Mouse (Mus musculus) heart, embryonic 11.5 days (tissue): ENCODE measurements around the gene A230050P20Rik. TPM values are rescaled to one million over a fixed set of nuclear protein-coding genes. Genes with fewer than 3 reads are reported as not detected.
A peak's percentile ranks its signal among the peaks of the same experiment; 100 is the strongest.

ENCODE experiments used
- ATAC-seq: fragments of 200-750 bp; cut with Nextera tagmentation; replicated peaks from 2 replicates; pipeline ENCODE4 v1.8.0; 2017; ENCODE audit warnings: moderate library complexity; ENCODE audit not compliant: insufficient number of reproducible peaks, low FRiP score, low TSS enrichment
- H3K27ac ChIP-seq: fragments of 300-500 bp; sonication (generic); 2 replicates; pipeline ENCODE4 v1.5.1; 2014; ENCODE audit warnings: mild to moderate bottlenecking, low read depth, low read length
- H3K27me3 ChIP-seq: fragments of 300-500 bp; sonication (generic); 2 replicates; pipeline ENCODE4 v1.6.1; 2014; ENCODE audit warnings: mild to moderate bottlenecking, low read length, mixed read lengths; ENCODE audit not compliant: control insufficient read depth, insufficient read depth
- H3K36me3 ChIP-seq: fragments of 300-500 bp; sonication (generic); 2 replicates; pipeline ENCODE4 v1.6.1; 2014; ENCODE audit warnings: mild to moderate bottlenecking, low read length, moderate library complexity, mixed read lengths; ENCODE audit not compliant: control insufficient read depth, insufficient read depth
- H3K4me1 ChIP-seq: fragments of 300-500 bp; sonication (generic); 2 replicates; pipeline ENCODE4 v1.6.1; 2014; ENCODE audit warnings: low read length; ENCODE audit not compliant: control insufficient read depth, insufficient read depth
- H3K4me2 ChIP-seq: fragments of 300-500 bp; sonication (generic); 2 replicates; pipeline ENCODE4 v1.6.1; 2014; ENCODE audit warnings: mild to moderate bottlenecking, moderate library complexity
- H3K4me3 ChIP-seq: fragments of 300-500 bp; sonication (generic); 2 replicates; pipeline ENCODE4 v1.5.1; 2014; ENCODE audit warnings: low read depth, low read length
- H3K9ac ChIP-seq: fragments of 300-500 bp; sonication (generic); 2 replicates; pipeline ENCODE4 v1.6.1; 2014; ENCODE audit warnings: mild to moderate bottlenecking, low read depth, low read length, moderate library complexity
- H3K9me3 ChIP-seq: fragments of 300-500 bp; sonication (generic); replicated peaks from 2 replicates; pipeline ENCODE4 v1.6.1; 2016; ENCODE audit warnings: low read length; ENCODE audit not compliant: control insufficient read depth
- WGBS: fragments of 180-500 bp; shearing (Covaris S2); extraction: QIAGEN DNeasy Blood & Tissue Kit; methylation state at CpG from one replicate; pipeline ENCODE4 v1.1.7; 2014; ENCODE audit not compliant: insufficient replicate concordance; 5-methylcytosine and 5-hydroxymethylcytosine counted together
- polyA plus RNA-seq: library from polyadenylated mRNA; unstranded; fragments of >200 nt; fragmentation: Nextera tagmentation; extraction: Ambion mirVana; gene quantifications from 2 replicates; pipeline ENCODE4 v1.2.1, GENCODE M21; 2014

The A230050P20Rik gene
- polyA plus RNA-seq, 1 experiment from 2014 or later: 2.1 TPM

DNA sequence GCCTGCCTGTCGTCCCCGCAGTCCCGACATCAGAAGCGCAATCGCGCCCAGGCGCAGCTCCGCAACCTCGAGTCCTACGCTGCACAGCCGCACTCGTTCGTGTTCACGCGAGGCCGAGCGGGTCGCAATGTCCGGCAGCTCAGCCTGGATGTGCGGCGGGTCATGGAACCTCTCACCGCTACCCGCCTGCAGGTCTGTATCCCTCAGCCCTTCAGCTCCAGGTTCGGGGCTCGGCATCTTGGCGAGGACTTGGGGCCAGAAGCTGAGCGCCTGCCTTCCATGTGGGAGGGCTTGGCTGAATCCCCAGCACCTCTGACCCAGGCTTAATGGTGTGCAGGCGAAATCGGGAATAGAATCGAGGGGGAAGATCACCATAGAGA, 19.9 kb downstream of the A230050P20Rik start:
- peak overlapping the region; percentile 94 for H3K4me3 ChIP-seq
- H3K27me3 ChIP-seq: no peaks in the 10 kb centered on the region
- H3K9ac ChIP-seq: peak overlapping the region; percentile 91
- peak; percentile 6; the same call in 1 of the 2 replicates for ATAC-seq
- H3K36me3 ChIP-seq: peaks cover 38% of the 10 kb centered on the region
- H3K4me1 ChIP-seq: no peaks in the 10 kb centered on the region
- H3K9me3 ChIP-seq: no peaks in the 10 kb centered on the region
- WGBS: under 1% methylated on average over 30 of the region's 30 CpGs
- H3K4me2 ChIP-seq: peak overlapping the region; percentile 91
- H3K27ac ChIP-seq: peak overlapping the region; percentile 94

DNA sequence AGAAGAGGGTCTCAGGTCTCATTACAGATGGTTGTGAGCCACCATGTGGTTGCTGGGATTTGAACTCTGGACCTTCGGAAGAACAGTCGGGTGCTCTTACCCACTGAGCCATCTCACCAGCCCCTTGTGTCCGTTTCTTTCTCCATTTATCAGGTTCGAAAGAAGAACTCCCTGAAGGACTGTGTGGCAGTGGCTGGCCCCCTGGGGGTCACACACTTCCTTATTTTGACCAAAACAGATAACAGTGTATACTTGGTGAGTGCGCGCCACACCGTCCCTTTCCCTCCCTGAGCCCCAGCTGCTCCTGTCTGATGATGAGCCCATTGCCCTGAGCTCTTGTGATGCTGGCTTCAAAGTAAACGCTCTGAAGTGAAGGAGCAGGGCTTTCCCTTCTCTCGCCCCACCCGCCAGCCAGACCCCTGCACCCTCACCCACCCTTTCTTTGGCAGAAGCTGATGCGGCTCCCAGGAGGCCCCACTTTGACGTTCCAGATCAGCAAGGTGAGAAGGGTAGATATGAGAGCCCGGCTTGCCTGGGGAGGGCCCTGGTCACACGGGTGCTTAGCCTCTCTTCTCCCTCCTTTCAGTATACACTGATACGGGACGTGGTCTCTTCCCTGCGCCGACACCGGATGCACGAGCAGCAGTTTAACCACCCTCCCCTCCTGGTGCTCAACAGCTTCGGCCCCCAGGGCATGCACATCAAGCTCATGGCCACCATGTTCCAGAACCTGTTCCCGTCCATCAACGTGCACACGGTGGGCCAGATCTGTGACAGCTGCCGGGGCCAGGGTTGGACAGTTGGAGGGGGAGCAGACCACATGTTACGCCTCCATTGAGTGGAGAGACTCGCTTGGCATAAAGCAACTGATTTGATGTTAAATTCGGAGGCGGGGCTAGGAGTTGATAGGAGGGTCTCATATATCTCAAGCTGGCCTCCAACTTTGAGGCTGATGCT, 21.0 kb downstream of the A230050P20Rik start:
- no peak overlapping the region for H3K27ac ChIP-seq
- H3K4me2 ChIP-seq: peak overlapping the region; percentile 91
- peaks cover 49% of the 10 kb centered on the region for H3K36me3 ChIP-seq
- no peaks in the 10 kb centered on the region for H3K27me3 ChIP-seq
- WGBS: 76% methylated on average over 29 of the region's 29 CpGs
- ATAC-seq: no peak
- H3K4me3 ChIP-seq: peak overlapping the region; percentile 94
- no peaks in the 10 kb centered on the region for H3K9me3 ChIP-seq
- H3K9ac ChIP-seq: no peak overlapping the region; the same call in 1 of the 2 replicates
- H3K4me1 ChIP-seq: no peaks in the 10 kb centered on the region

DNA sequence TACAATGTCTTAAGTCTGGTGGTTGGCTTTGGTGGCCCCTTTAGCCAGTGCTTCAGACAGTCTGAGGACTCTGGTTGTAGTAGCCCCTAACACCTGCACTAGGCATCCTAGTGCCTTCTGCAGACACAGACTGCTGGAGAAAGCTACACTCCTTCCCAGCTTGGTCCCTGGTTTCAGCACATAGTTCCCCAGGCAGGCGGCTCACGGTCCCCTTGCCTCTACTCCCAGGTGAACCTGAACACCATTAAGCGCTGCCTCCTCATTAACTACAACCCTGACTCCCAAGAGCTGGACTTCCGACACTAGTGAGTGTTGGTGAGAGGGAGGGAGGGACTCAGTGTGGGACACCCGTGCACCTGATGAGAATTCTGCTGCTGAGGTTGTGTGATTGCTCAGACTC, 22.0 kb downstream of the A230050P20Rik start:
- Histone ChIP-seq H3K4me1 (no peaks in the 10 kb centered on the region), H3K36me3 (peaks cover 58% of the 10 kb centered on the region), H3K9ac (no peak overlapping the region), H3K4me3 (no peak overlapping the region), H3K4me2 (no peak overlapping the region), H3K27me3 (no peaks in the 10 kb centered on the region), H3K9me3 (no peaks in the 10 kb centered on the region), H3K27ac (no peak overlapping the region)
- WGBS: 87% methylated on average over 5 of the region's 5 CpGs
- no peak for ATAC-seq

DNA sequence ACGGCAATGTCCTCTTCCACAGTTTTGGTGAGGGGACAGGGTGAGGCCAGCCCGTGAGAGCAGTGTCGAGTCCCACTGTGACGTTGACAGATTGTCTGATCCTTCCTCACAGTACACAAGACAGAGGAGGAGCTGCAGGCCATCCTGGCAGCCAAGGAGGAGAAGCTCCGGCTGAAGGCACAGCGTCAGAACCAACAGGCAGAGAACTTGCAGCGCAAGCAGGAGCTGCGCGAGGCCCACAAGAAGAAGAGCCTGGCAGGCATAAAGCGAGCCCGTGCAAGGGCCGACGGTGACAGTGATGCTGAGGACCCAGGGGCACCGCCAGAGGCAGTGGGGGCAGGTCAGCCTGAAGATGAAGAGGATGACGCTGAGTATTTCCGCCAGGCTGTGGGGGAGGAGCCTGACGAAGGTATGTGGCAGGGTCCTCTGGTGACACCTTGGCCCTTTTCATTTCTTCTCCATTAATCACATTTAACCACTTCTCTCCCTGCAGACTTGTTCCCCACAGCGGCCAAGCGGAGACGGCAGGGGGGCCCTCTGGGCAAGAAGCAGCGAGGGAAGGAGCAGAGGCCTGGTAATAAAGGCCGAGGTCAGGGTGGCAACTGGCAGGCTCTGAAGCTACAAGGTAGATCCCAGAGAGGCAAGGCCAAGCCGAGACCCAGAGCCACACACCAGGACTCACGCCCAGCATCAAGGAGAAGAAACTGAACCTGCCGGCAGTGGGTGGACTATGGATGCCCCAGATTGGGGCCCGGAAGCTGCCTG, 23.1 kb downstream of the A230050P20Rik start:
- no peaks in the 10 kb centered on the region for H3K4me1 ChIP-seq
- no peak overlapping the region for H3K9ac ChIP-seq
- no peak for ATAC-seq
- WGBS: 75% methylated on average over 26 of the region's 26 CpGs
- no peak overlapping the region for H3K4me3 ChIP-seq
- no peak overlapping the region for H3K4me2 ChIP-seq
- H3K27me3 ChIP-seq: no peaks in the 10 kb centered on the region
- peaks cover 67% of the 10 kb centered on the region for H3K36me3 ChIP-seq
- H3K27ac ChIP-seq: no peak overlapping the region
- H3K9me3 ChIP-seq: no peaks in the 10 kb centered on the region

DNA sequence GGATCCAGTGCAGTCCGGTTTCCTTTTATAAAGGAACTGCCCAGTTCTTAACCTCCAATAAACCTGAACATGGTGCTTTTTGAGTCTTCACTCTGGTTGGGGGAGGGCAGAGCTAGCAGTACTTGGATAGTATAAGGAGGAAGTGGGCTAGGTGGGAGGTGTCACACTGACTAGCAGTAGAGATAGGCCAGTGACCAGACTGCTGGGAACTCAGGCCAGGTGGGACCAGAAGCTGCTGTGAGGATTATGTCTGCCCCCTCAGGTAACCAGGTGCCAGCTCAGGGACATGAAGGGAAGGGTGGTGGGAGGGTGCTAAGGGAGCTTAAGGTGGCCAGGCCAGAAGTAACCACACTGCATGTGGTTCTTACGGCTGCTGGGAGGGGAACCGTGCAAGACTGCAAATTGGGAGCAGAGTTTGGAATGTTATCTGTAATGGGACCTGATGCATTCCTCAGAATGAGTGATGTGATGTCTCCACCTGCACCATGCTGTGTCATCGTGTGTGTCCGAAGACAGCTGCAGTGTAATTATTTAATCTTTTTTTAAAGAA, 23.7 kb downstream of the A230050P20Rik start:
- Histone ChIP-seq H3K4me1 (peaks cover 5% of the 10 kb centered on the region), H3K27ac (peak overlapping the region; percentile 41; the same call in 1 of the 2 replicates), H3K4me2 (no peak overlapping the region), H3K36me3 (peaks cover 73% of the 10 kb centered on the region), H3K27me3 (no peaks in the 10 kb centered on the region), H3K9ac (no peak overlapping the region), H3K9me3 (no peaks in the 10 kb centered on the region), H3K4me3 (no peak overlapping the region)
- no peak for ATAC-seq
- 59% methylated on average over 5 of the region's 5 CpGs for WGBS

DNA sequence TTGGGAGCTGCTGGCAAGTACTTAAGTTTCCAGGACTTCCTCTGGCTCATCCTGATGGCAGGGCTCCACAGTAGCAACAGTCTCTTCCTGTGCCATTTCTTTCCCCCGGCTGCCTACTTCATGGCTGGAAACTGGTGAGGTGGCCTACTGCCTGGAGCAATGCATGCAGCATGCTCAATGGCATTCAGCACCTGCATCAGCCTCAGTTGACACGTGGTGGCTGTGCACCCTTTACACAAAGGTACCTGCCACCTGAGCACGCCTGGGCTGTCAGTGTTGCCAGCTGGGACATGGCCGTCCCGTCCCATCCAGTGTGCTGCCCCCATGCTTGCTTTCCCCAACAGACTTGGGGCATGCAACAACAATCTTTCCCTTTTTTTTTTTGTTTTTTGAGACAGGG, 24.6 kb downstream of the A230050P20Rik start:
- no peaks in the 10 kb centered on the region for H3K27me3 ChIP-seq
- no peak overlapping the region for H3K4me3 ChIP-seq
- peaks cover 75% of the 10 kb centered on the region for H3K36me3 ChIP-seq
- H3K9ac ChIP-seq: no peak overlapping the region
- no peaks in the 10 kb centered on the region for H3K9me3 ChIP-seq
- ATAC-seq: no peak
- H3K27ac ChIP-seq: no peak overlapping the region
- WGBS: 66% methylated on average over 5 of the region's 5 CpGs
- peaks cover 12% of the 10 kb centered on the region for H3K4me1 ChIP-seq
- no peak overlapping the region for H3K4me2 ChIP-seq

DNA sequence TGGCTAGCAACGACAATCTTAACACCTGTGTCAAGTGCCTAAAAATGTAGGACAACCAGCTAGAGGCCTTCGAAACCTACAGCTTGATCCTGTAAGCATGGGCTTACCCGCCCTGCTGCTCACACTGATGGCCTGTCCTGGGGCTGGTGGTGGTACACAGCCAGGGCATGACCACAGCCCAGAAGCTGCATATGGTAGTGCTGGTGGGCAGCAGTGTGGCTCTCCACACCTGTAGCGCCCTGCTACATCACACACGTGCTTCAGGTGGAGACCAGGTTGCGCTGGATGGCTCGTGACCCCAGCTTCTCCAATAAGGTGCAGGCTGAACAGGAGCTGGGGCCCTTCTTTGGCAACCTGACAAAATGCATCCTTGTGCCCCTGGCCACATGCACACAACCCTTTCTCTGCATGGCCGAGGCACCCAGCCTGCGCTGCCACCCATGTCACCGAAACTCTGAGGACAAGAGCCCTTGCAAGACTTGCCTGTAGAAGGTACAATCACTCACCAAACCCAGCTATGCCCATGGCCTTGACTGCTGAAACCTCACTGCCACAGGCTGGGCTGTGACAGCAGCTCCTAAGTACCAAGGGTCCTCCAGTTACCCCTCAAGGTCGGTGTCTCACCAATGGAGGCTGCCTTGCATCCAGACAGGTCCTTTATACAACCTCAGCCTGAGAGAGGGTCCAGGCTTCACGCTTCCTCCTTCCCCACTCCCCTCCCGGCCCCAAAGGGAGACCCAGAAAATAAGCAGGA, 25.3 kb downstream of the A230050P20Rik start:
- ATAC-seq: no peak
- Histone ChIP-seq H3K36me3 (peaks cover 75% of the 10 kb centered on the region), H3K9me3 (no peaks in the 10 kb centered on the region), H3K9ac (no peak overlapping the region), H3K4me2 (no peak overlapping the region), H3K4me1 (peaks cover 12% of the 10 kb centered on the region), H3K27ac (no peak overlapping the region), H3K4me3 (no peak overlapping the region), H3K27me3 (no peaks in the 10 kb centered on the region)
- 86% methylated on average over 13 of the region's 13 CpGs for WGBS

DNA sequence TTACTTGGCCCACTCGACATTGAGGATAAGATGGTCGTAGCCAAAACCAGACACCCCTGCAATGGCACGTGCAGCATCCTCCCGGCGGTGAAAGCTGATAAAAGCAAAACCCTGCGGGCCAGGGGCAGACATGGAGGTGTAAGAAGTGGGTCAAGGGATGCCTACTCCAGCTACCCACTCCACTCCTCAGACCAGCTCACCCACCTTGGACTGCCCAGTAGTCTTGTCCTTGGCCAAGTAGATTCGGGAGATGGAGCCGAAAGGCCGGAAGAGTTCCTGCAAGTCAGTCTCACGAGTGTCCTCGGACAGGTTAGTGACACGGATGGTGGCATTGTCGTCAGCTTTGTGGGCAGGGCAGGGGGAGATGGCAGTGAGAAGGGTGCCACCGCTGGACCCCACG, 26.2 kb downstream of the A230050P20Rik start:
- H3K4me3 ChIP-seq: no peak overlapping the region
- peaks cover 71% of the 10 kb centered on the region for H3K36me3 ChIP-seq
- no peaks in the 10 kb centered on the region for H3K9me3 ChIP-seq
- ATAC-seq: no peak
- H3K4me2 ChIP-seq: no peak overlapping the region
- WGBS: 88% methylated on average over 15 of the region's 15 CpGs
- H3K27ac ChIP-seq: no peak overlapping the region
- H3K9ac ChIP-seq: no peak overlapping the region
- peaks cover 12% of the 10 kb centered on the region for H3K4me1 ChIP-seq
- no peaks in the 10 kb centered on the region for H3K27me3 ChIP-seq
